Mouse (Mus musculus) gastrocnemius, postnatal 4 days (tissue): Measurements from ENCODE around the gene Nav2. TPM values are rescaled to one million over a fixed set of nuclear protein-coding genes. Genes with fewer than 3 reads are reported as not detected.

Experiments
- DNase-seq, 2 experiments: peaks; one replicate each; pipeline ENCODE4 v3.0.0; 2021 to 2022; ENCODE audit warnings: low spot score in 2 of 2, mixed read lengths in 2 of 2
- total RNA-seq, 2 experiments: library from RNA; stranded (reverse); gene quantifications; 2 replicates each; pipeline ENCODE4 v1.2.3; 2021

The Nav2 gene
- total RNA-seq, 2 experiments from 2014 or later: 79.5 to 86.2 TPM

DNA sequence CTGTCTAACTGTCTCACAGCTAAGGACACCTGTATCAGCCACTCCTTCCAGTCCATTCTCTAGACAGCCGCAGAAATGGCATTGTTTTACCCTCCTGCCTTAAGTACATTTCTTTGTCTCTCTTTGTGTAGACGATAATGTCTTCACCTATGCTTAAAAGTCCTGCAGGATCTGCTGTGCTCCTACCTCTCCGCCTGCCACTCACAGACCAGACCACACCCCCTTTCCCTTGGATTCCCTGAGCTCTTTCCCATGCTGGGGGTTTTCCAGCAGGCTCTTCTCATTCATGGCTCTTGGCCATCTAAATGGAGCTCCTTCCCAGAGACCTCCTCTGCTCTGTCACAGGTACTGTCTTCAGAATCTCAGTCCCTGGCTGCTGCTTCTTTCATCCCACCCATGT, 408.1 kb downstream of the Nav2 start:
- DNase-seq: no peak

GRCm38 (mm10) chr7:49318183-49318897, 409.8 kb downstream of the Nav2 start:
- no peak for DNase-seq

- DNase-seq: no peak
These were observed 410.4 kb downstream of the Nav2 start for GRCm38 (mm10) chr7:49318898-49319293.

- no peak for DNase-seq
These were observed 411.5 kb downstream of the Nav2 start for GRCm38 (mm10) chr7:49319981-49320380.

- peak in 1 of 2 experiments; percentile 59 for DNase-seq
These were observed 412.6 kb downstream of the Nav2 start for GRCm38 (mm10) chr7:49321124-49321531.

DNA sequence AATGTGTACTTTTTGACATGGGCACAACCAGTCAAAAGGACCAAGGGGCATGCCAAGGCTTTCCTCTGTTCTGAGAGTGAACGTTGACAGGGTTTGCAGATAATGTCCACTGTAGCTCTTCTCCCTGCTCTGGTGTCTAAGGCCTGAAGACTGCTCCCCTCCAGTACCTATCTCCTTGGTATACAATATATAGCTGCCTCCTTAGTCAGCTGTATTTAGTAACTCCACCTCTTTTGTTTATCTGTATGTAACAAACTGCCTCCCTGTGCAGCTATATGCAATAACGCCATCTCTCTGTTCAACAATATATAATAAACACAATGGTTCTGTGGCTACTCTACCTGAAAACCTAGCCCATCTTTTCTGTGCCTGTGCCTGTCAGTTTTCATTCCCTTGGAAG, 413.7 kb downstream of the Nav2 start:
- DNase-seq: no peak

GRCm38 (mm10) chr7:49324575-49324974, 416.1 kb downstream of the Nav2 start:
- no peak for DNase-seq

DNA sequence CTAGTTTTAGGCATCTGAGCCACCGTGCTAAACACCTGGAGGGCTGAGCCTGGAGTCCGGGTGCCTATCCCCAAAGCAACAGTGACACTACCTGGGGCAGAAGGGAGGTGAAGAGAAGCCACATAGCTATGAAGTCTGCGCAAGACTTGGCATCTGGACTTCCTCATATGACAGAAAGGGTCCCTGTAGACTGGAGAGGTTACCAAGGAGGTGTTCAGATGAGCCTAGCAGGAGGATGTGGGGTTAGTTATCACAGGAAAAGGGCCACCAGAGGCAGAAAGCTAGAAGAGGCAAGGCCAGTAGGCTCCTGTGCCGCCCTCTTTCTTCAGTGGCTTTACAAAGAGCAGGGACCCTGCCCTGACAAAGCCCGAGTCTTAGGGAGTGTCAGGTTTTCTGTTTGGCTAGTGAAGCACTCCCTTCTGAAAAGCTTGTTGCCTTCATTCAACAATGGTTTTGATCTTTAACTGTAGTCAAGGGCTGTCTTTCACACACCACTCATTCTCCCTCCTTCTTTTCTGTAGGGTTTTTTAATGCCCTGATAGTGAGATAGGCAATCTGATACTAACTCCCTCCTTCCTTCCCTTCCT, 417.7 kb downstream of the Nav2 start:
- no peak for DNase-seq

DNA sequence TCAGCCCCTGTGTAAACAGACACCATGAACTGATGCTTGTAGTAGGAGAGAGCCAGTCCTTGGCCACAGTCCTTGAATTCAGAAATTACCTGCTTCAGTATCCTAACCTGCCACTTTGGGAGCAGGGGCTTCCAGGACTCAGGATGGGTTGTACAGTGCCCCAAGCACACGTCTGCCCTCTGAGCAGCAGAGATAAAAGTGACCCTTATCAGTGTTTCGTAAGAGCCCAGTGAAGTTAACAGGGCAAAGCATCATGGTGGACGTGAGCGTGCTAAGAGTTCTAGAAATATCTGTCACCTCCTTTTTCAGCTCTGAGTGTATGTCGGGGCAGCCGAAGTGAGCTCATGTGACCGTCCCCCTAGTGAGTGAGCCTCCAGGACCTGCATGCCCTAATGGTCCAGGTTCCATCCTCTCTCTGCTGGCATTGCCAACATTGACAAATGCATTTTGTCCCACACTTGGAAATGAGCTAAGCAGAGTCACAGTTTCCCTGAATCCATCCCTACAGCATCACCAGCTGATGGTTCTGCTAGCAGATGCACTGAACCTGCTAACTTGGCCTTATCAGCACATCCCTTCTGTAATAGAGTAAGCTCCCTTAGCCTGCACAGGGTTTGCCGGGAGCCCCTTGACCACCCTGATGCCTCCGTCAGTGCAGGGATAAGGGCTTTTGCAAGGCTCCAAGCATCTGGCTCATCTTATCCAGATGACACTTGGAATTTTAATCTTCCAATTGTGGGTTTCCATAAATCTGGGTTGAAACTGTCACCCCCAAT, 418.6 kb downstream of the Nav2 start:
- no peak for DNase-seq

- DNase-seq: no peak
These were observed 421.7 kb downstream of the Nav2 start for GRCm38 (mm10) chr7:49330181-49330580.

GRCm38 (mm10) chr7:49331939-49332338, 423.4 kb downstream of the Nav2 start:
- no peak for DNase-seq

DNA sequence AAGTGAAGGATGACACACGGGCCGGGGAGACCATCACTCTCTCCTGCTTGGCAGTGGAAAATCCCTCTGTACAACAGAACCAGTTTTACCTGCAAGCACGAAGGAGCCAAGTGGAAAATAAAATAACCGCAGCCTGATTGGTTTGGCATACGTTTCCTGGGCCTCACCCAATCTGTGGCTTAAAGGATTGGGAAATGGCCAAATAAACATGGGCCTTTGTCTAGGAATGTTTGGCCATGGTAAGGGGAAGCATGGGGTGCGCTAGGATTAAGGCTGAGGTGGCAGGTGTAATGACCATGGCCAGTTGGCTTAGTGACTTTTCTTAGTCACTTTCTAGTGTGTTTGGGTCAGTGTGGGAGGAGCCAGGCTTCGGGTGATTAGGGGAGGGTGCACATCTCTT, 424.1 kb downstream of the Nav2 start:
- no peak for DNase-seq

DNA sequence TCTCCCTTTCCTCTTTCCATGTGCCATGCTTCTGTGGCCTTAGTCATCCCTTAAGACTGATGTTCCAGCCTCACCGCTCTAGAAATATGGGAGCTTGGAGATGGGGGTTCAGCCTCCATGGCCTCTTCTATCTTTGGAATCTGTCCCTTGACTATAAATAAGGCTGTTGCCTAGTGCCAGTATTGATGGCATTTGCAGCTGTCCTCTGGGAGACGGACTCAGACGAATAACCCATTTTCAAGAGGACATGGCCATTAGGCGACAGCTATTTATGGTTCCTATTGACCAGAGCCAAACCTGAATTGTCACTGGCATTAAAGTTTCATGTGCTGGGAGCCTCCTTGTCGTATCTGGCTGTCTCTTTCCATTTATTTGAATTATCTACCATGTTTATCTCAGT, 425.6 kb downstream of the Nav2 start:
- DNase-seq: no peak

GRCm38 (mm10) chr7:49335056-49335455, 426.5 kb downstream of the Nav2 start:
- no peak for DNase-seq

DNA sequence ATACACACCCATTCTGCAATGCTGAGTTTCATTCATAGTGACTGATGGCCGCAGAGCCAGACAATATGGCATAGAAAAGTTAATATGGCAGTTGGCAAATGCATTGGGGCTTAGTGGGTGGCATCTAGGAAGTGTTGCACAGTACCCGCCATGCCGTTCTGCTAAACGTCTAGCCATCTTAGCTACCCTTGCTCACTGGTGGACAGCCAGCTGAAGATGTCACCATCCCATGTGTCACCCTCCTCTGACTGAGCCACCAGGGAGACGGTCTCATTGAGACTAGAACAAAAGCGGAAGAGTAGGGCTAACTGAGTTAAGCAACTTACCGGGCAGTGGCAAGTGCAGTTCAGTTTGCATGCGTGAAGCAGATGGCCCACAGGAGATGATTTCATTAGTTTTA, 428.2 kb downstream of the Nav2 start:
- DNase-seq: no peak

DNA sequence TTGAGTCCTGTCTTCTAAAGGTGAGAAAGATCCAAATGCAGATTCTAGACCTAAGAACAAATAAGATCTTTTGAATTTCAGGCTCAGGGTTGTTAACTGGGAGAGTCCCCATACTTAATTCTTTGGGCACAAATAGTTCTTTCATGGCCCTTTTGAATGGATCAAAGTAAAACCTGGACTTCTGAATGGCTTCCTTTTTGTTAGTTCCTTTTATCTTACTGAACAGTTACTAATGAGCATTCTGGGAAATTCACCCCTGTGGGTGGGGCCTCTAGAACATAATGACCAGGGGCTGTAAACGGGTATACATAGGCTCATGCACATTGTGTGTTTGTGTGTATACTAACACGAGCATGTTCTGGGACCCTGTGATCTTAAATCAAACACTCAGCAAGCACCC, 429.2 kb downstream of the Nav2 start:
- no peak for DNase-seq

DNA sequence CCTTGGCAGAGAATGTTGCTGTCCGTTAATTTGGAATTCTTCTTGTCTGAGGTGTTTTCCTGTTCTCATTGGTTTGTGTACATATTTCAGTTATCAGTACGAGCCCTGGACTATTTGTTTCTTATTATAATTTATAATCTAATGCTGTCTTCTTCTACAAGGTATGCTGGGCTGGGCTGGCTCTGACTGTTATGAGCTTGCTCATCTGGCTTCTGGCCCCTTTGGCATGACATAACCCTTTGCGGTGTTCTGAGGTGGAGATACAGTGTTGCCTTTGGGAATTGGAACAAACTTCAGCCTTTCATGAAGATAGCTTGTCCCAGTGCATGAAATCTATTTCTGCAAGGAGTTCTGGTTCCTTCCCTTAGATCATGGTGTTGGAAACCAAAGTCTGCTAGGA, 431.4 kb downstream of the Nav2 start:
- DNase-seq: no peak

GRCm38 (mm10) chr7:49341151-49341918, 432.8 kb downstream of the Nav2 start:
- DNase-seq: no peak

DNA sequence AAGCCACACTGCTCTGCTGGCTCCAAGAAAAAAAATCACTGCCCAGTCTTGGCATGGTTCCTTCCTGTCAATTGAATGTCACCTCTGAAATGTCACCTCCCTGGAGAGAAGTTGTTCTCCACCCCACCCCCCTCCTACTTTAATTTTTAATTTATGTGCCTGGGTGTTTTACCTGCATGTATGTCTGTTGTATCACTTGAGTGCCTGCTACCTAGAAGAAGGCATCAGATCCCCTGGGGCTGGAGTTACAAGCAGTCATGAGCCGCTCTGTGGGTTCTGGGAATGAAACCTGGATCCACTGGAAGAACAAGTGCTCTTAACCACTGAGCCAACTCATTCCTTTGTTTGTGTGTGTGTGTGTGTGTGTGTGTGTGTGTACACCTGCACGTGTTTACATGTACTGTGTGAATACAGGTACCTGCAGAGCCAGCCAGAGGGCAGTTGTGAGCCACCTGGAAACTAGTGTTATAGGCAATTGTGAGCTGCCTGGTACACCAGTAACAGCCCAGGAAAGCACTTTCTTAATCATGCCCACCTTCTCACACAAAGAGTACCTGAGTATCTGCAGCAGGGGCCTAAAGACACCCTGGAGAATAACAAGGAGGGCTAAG, 433.5 kb downstream of the Nav2 start:
- no peak for DNase-seq

GRCm38 (mm10) chr7:49342556-49343080, 434.1 kb downstream of the Nav2 start:
- no peak for DNase-seq

GRCm38 (mm10) chr7:49343081-49343600, 434.6 kb downstream of the Nav2 start:
- peak in 1 of 2 experiments; percentile 53 for DNase-seq
